Mouse (Mus musculus): ENCODE results near the gene Syt11. TPM values are rescaled to one million over a fixed set of nuclear protein-coding genes. Genes with fewer than 3 reads are reported as not detected.
"Not testable (repeated sequence)": the region's sequence is repeated elsewhere in the genome, so short reads cannot be mapped to it uniquely, and the experiment has no call there.

Gene Syt11
- polyA plus RNA-seq, 1 experiment from 2014 or later = 211 TPM

- peak within 1 kb of the TSS; percentile 72 for H3K4me3 ChIP-seq (ENCODE audit: low read depth, low read length)
- H3K36me3 ChIP-seq (ENCODE audit: control insufficient read depth, insufficient read depth, low read length) = peaks cover 22% of the 10 kb centered on the region
- H3K4me1 ChIP-seq (ENCODE audit: control insufficient read depth, insufficient read depth, low read length) = peaks cover 20% of the 10 kb centered on the region
- ATAC-seq (ENCODE audit: low read depth) = peak; percentile 93
- WGBS = 3% methylated on average over 27 of the region's 27 CpGs
- peak within 1 kb of the TSS; percentile 59 for H3K9ac ChIP-seq (replicated peaks; ENCODE audit: low read depth, low read length)
- H3K9me3 ChIP-seq (ENCODE audit: control insufficient read depth, low read length) = no peaks in the 10 kb centered on the region
- H3K27me3 ChIP-seq (ENCODE audit: control insufficient read depth, insufficient read depth, low read length) = no peaks in the 10 kb centered on the region
- peak within 1 kb of the TSS; percentile 64 for H3K27ac ChIP-seq (ENCODE audit: low read depth, low read length)
- peak within 1 kb of the TSS; percentile 80 for H3K4me2 ChIP-seq (ENCODE audit: low read depth, low read length)
These were observed 58.4 kb downstream of the Syt11 start, which contains the start of gene Rit1 for GRCm38 (mm10) chr3:88716399-88717197. Rit1 (plus strand) TSS chr3:88716838.

GRCm38 (mm10) chr3:88715716-88716115, 59.2 kb downstream of the Syt11 start:
- not testable (repeated sequence) for H3K27me3 ChIP-seq (ENCODE audit: control insufficient read depth, insufficient read depth, low read length); ATAC-seq (ENCODE audit: low read depth); H3K4me2 ChIP-seq (ENCODE audit: low read depth, low read length); H3K9ac ChIP-seq (replicated peaks; ENCODE audit: low read depth, low read length); H3K9me3 ChIP-seq (ENCODE audit: control insufficient read depth, low read length); H3K27ac ChIP-seq (ENCODE audit: low read depth, low read length); H3K4me3 ChIP-seq (ENCODE audit: low read depth, low read length)
- 93% methylated on average over 5 of the region's 5 CpGs for WGBS
- Histone ChIP-seq H3K4me1 (ENCODE audit: control insufficient read depth, insufficient read depth, low read length) (peaks cover 20% of the 10 kb centered on the region), H3K36me3 (ENCODE audit: control insufficient read depth, insufficient read depth, low read length) (peaks cover 31% of the 10 kb centered on the region)

GRCm38 (mm10) chr3:88714725-88715124, 60.2 kb downstream of the Syt11 start:
- WGBS = 77% methylated on average over 2 of the region's 2 CpGs
- no peaks in the 10 kb centered on the region for H3K9me3 ChIP-seq (ENCODE audit: control insufficient read depth, low read length)
- H3K9ac ChIP-seq (replicated peaks; ENCODE audit: low read depth, low read length) = no peak overlapping the region
- no peaks in the 10 kb centered on the region for H3K27me3 ChIP-seq (ENCODE audit: control insufficient read depth, insufficient read depth, low read length)
- peaks cover 41% of the 10 kb centered on the region for H3K36me3 ChIP-seq (ENCODE audit: control insufficient read depth, insufficient read depth, low read length)
- no peak overlapping the region for H3K4me2 ChIP-seq (ENCODE audit: low read depth, low read length)
- no peak overlapping the region for H3K27ac ChIP-seq (ENCODE audit: low read depth, low read length)
- ATAC-seq (ENCODE audit: low read depth) = no peak
- H3K4me3 ChIP-seq (ENCODE audit: low read depth, low read length) = no peak overlapping the region
- peaks cover 20% of the 10 kb centered on the region for H3K4me1 ChIP-seq (ENCODE audit: control insufficient read depth, insufficient read depth, low read length)

GRCm38 (mm10) chr3:88713709-88714108, 61.3 kb downstream of the Syt11 start:
- no peak overlapping the region for H3K4me3 ChIP-seq (ENCODE audit: low read depth, low read length)
- no peak overlapping the region for H3K27ac ChIP-seq (ENCODE audit: low read depth, low read length)
- no peaks in the 10 kb centered on the region for H3K27me3 ChIP-seq (ENCODE audit: control insufficient read depth, insufficient read depth, low read length)
- peaks cover 51% of the 10 kb centered on the region for H3K36me3 ChIP-seq (ENCODE audit: control insufficient read depth, insufficient read depth, low read length)
- 92% methylated on average over 4 of the region's 4 CpGs for WGBS
- H3K9ac ChIP-seq (replicated peaks; ENCODE audit: low read depth, low read length) = no peak overlapping the region
- H3K4me1 ChIP-seq (ENCODE audit: control insufficient read depth, insufficient read depth, low read length) = peaks cover 15% of the 10 kb centered on the region
- H3K4me2 ChIP-seq (ENCODE audit: low read depth, low read length) = no peak overlapping the region
- no peak for ATAC-seq (ENCODE audit: low read depth)
- no peaks in the 10 kb centered on the region for H3K9me3 ChIP-seq (ENCODE audit: control insufficient read depth, low read length)

DNA sequence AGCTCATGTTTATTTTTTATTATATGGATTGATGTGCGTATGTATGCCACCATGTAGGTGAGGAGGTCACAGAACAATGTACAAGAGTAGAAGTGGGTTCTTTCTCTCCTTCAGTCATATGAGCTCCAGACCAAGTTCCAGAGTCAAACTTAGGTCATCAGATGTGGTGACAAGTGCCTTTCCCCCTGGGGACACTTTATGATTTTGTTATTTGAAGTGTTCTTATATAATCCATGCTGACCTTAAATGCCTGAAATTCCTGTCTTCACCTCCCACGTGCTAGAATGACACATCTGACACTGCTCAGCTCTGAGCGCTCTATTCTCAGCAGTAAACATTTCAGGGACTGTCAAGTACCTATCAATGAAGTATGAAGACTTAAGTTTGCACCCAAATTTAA, 73.7 kb downstream of the Syt11 start:
- Histone ChIP-seq H3K9me3 (ENCODE audit: control insufficient read depth, low read length) (no peaks in the 10 kb centered on the region), H3K36me3 (ENCODE audit: control insufficient read depth, insufficient read depth, low read length) (peaks cover 78% of the 10 kb centered on the region), H3K4me3 (ENCODE audit: low read depth, low read length) (no peak overlapping the region), H3K27me3 (ENCODE audit: control insufficient read depth, insufficient read depth, low read length) (no peaks in the 10 kb centered on the region), H3K4me2 (ENCODE audit: low read depth, low read length) (no peak overlapping the region), H3K9ac (replicated peaks; ENCODE audit: low read depth, low read length) (no peak overlapping the region), H3K4me1 (ENCODE audit: control insufficient read depth, insufficient read depth, low read length) (no peaks in the 10 kb centered on the region), H3K27ac (ENCODE audit: low read depth, low read length) (no peak overlapping the region)
- ATAC-seq (ENCODE audit: low read depth) = no peak
- WGBS = 86% methylated on average over 3 of the region's 3 CpGs

GRCm38 (mm10) chr3:88700247-88700646, 74.7 kb downstream of the Syt11 start:
- ATAC-seq (ENCODE audit: low read depth) = no peak
- Histone ChIP-seq H3K9me3 (ENCODE audit: control insufficient read depth, low read length) (no peaks in the 10 kb centered on the region), H3K4me1 (ENCODE audit: control insufficient read depth, insufficient read depth, low read length) (no peaks in the 10 kb centered on the region), H3K4me2 (ENCODE audit: low read depth, low read length) (no peak overlapping the region), H3K9ac (replicated peaks; ENCODE audit: low read depth, low read length) (no peak overlapping the region), H3K4me3 (ENCODE audit: low read depth, low read length) (no peak overlapping the region), H3K36me3 (ENCODE audit: control insufficient read depth, insufficient read depth, low read length) (peaks cover 83% of the 10 kb centered on the region), H3K27ac (ENCODE audit: low read depth, low read length) (no peak overlapping the region), H3K27me3 (ENCODE audit: control insufficient read depth, insufficient read depth, low read length) (no peaks in the 10 kb centered on the region)
- 82% methylated on average over 3 of the region's 3 CpGs for WGBS

GRCm38 (mm10) chr3:88698834-88699233, 76.1 kb downstream of the Syt11 start:
- no peak overlapping the region for H3K9ac ChIP-seq (replicated peaks; ENCODE audit: low read depth, low read length)
- no peaks in the 10 kb centered on the region for H3K9me3 ChIP-seq (ENCODE audit: control insufficient read depth, low read length)
- H3K36me3 ChIP-seq (ENCODE audit: control insufficient read depth, insufficient read depth, low read length) = peaks cover 84% of the 10 kb centered on the region
- H3K27ac ChIP-seq (ENCODE audit: low read depth, low read length) = no peak overlapping the region
- ATAC-seq (ENCODE audit: low read depth) = no peak
- no peak overlapping the region for H3K4me2 ChIP-seq (ENCODE audit: low read depth, low read length)
- 98% methylated on average over 6 of the region's 6 CpGs for WGBS
- no peak overlapping the region for H3K4me3 ChIP-seq (ENCODE audit: low read depth, low read length)
- H3K27me3 ChIP-seq (ENCODE audit: control insufficient read depth, insufficient read depth, low read length) = no peaks in the 10 kb centered on the region
- no peaks in the 10 kb centered on the region for H3K4me1 ChIP-seq (ENCODE audit: control insufficient read depth, insufficient read depth, low read length)

GRCm38 (mm10) chr3:88698051-88698450, 76.9 kb downstream of the Syt11 start:
- H3K36me3 ChIP-seq (ENCODE audit: control insufficient read depth, insufficient read depth, low read length) = peaks cover 84% of the 10 kb centered on the region
- WGBS = 97% methylated on average over 1 of the region's 1 CpGs
- no peak overlapping the region for H3K4me3 ChIP-seq (ENCODE audit: low read depth, low read length)
- H3K4me1 ChIP-seq (ENCODE audit: control insufficient read depth, insufficient read depth, low read length) = no peaks in the 10 kb centered on the region
- no peak overlapping the region for H3K9ac ChIP-seq (replicated peaks; ENCODE audit: low read depth, low read length)
- H3K27me3 ChIP-seq (ENCODE audit: control insufficient read depth, insufficient read depth, low read length) = no peaks in the 10 kb centered on the region
- no peak for ATAC-seq (ENCODE audit: low read depth)
- H3K9me3 ChIP-seq (ENCODE audit: control insufficient read depth, low read length) = no peaks in the 10 kb centered on the region
- no peak overlapping the region for H3K27ac ChIP-seq (ENCODE audit: low read depth, low read length)
- H3K4me2 ChIP-seq (ENCODE audit: low read depth, low read length) = no peak overlapping the region

- Histone ChIP-seq H3K27me3 (ENCODE audit: control insufficient read depth, insufficient read depth, low read length) (no peaks in the 10 kb centered on the region), H3K4me2 (ENCODE audit: low read depth, low read length) (no peak overlapping the region), H3K4me3 (ENCODE audit: low read depth, low read length) (no peak overlapping the region), H3K9ac (replicated peaks; ENCODE audit: low read depth, low read length) (no peak overlapping the region), H3K36me3 (ENCODE audit: control insufficient read depth, insufficient read depth, low read length) (peaks cover 82% of the 10 kb centered on the region), H3K4me1 (ENCODE audit: control insufficient read depth, insufficient read depth, low read length) (no peaks in the 10 kb centered on the region), H3K27ac (ENCODE audit: low read depth, low read length) (no peak overlapping the region), H3K9me3 (ENCODE audit: control insufficient read depth, low read length) (no peaks in the 10 kb centered on the region)
- no peak for ATAC-seq (ENCODE audit: low read depth)
These were observed 79.4 kb downstream of the Syt11 start for GRCm38 (mm10) chr3:88695545-88695944.

Measured in neural tube, embryonic 14.5 days (tissue).